Comparison of ENCODE assay signal across 20 mouse cellular contexts in genomic region chr14:75669085-75669645, GRCm38 (mm10). TPM values are rescaled to one million over a fixed set of nuclear protein-coding genes. Genes with fewer than 3 reads are reported as not detected.
DNase-seq lines count a peak whose midpoint lies in the region; ATAC-seq lines count a peak whose summit lies in the region.
"Had no signal": no experiment of that assay in that cellular context is flagged by ENCODE, and none has a peak within 500 bp of the region (broad histone marks: within the 10 kb centered on the region; RNA-seq: fewer than 3 reads in every experiment).

No protein-coding gene starts in this region.

- H3K9ac ChIP-seq in kidney, embryonic 16.5 days (replicated peaks; ENCODE audit: low read length): no peak overlapping the region
- H3K9ac ChIP-seq: limb, embryonic 12.5 days; midbrain, embryonic 15.5 days; neural tube, embryonic 12.5 days had no signal

- 52% methylated on average over 1 of the region's 1 CpGs for WGBS in kidney, embryonic 16.5 days

- H3K9me3 ChIP-seq in kidney, embryonic 16.5 days (ENCODE audit: low read length): no peaks in the 10 kb centered on the region; the same call in 1 of the 2 replicates
- H3K9me3 ChIP-seq: limb, embryonic 12.5 days; midbrain, embryonic 15.5 days; neural tube, embryonic 12.5 days had no signal

- peak overlapping the region; percentile 82; the same call in 1 of the 2 replicates for H3K27ac ChIP-seq in kidney, embryonic 16.5 days (ENCODE audit: low read length)
- H3K27ac ChIP-seq: hindbrain, postnatal 0 days; limb, embryonic 12.5 days; midbrain, embryonic 15.5 days; neural tube, embryonic 12.5 days had no signal

- DNase-seq in CD4-positive, CD25-positive, alpha-beta regulatory T cell, adult 2 months (ENCODE audit: low read depth, low spot score): peak; percentile 5
- DNase-seq in 3T3-L1 (ENCODE audit: low read depth, low spot score): peak; percentile 8
- DNase-seq in brain, adult 2 months (ENCODE audit: low read depth, low spot score): peak; percentile 8
- no peak for DNase-seq in left cerebral cortex, adult 9 months (ENCODE audit: low spot score in 2 of 2)
- no peak for DNase-seq in cerebellum, adult 11 months
- no peak for DNase-seq in right cerebral cortex, adult 2 months (ENCODE audit: low spot score in 2 of 2)
- DNase-seq: adrenal gland, postnatal 14 days; cerebellum, adult 11-12 months; heart, adult 11 months; layer of hippocampus, postnatal 36 days; lung, postnatal 14 days had no signal

- peaks cover 6% of the 10 kb centered on the region; the same call in 1 of the 2 replicates for H3K4me1 ChIP-seq in kidney, embryonic 16.5 days (ENCODE audit: insufficient read depth, low read length)
- H3K4me1 ChIP-seq: limb, embryonic 12.5 days; midbrain, embryonic 15.5 days; neural tube, embryonic 12.5 days had no signal

- H3K4me2 ChIP-seq in kidney, embryonic 16.5 days (replicated peaks; ENCODE audit: low read depth, low read length): no peak overlapping the region
- H3K4me2 ChIP-seq: limb, embryonic 12.5 days; midbrain, embryonic 15.5 days; neural tube, embryonic 12.5 days had no signal

- ATAC-seq in CD4-positive, CD25-positive, alpha-beta regulatory T cell, adult 4 months: no peak
- peak; percentile 49; the same call in 1 of the 2 replicates for ATAC-seq in kidney, embryonic 16.5 days (ENCODE audit: low FRiP score, low TSS enrichment)
- ATAC-seq: hindbrain, postnatal 0 days; midbrain, embryonic 15.5 days; Patski had no signal

- no peak overlapping the region for H3K4me3 ChIP-seq in kidney, embryonic 16.5 days (ENCODE audit: low read length)
- H3K4me3 ChIP-seq: limb, embryonic 12.5 days; midbrain, embryonic 15.5 days; neural tube, embryonic 12.5 days had no signal

- H3K27me3 ChIP-seq in kidney, embryonic 16.5 days (ENCODE audit: insufficient read depth, low read length): no peaks in the 10 kb centered on the region
- H3K27me3 ChIP-seq: limb, embryonic 12.5 days; midbrain, embryonic 15.5 days; neural tube, embryonic 12.5 days; Patski had no signal

- no peaks in the 10 kb centered on the region for H3K36me3 ChIP-seq in kidney, embryonic 16.5 days (ENCODE audit: insufficient read depth, low read length)
- H3K36me3 ChIP-seq: limb, embryonic 12.5 days; midbrain, embryonic 15.5 days; neural tube, embryonic 12.5 days had no signal

RNA-seq across cellular contexts. Expression of gene Erich6b, which starts 27.1 kb away (rescaled TPM):
- not detected for polyA plus RNA-seq in CD4-positive, CD25-positive, alpha-beta regulatory T cell, adult 4 months (2017; shearing (Covaris generic))
- polyA plus RNA-seq in kidney, embryonic 16.5 days (2015; fragmentation: Nextera tagmentation; extraction: Ambion mirVana): 0.21 and 0.25 TPM in 2 replicates
- polyA plus RNA-seq: cortical plate, adult 2 months; heart, postnatal 0 days; hindbrain, postnatal 0 days; limb, embryonic 12.5 days; midbrain, embryonic 15.5 days; neural tube, embryonic 12.5 days; Patski had no signal

Comparison
In these comparisons a context has a peak if more than half of its experiments do, and no peak if none do; other contexts are left out.
1. DNase-seq: peak in CD4-positive, CD25-positive, alpha-beta regulatory T cell, adult 2 months (single experiment), 3T3-L1 (single experiment) and brain, adult 2 months (single experiment); none in left cerebral cortex, adult 9 months (0 of 2), cerebellum, adult 11 months (single experiment) and right cerebral cortex, adult 2 months (0 of 2).